Mouse (Mus musculus): ENCODE measurements around the gene Wscd2. TPM values are rescaled to one million over a fixed set of nuclear protein-coding genes. Genes with fewer than 3 reads are reported as not detected.

Wscd2 gene
- polyA plus RNA-seq, 3 experiments from 2014 or later, result 1.7 to 2.5 (median 1.9) TPM

- ATAC-seq, result no peak
Observed at GRCm38 (mm10) chr5:113487879-113488278, 2.3 kb upstream of the Wscd2 start.

- ATAC-seq, result no peak
Observed at GRCm38 (mm10) chr5:113489617-113490016, 516 bp upstream of the Wscd2 start.

- no peak for ATAC-seq
Observed at GRCm38 (mm10) chr5:113490467-113491260, 531 bp downstream of the Wscd2 start.

- ATAC-seq, result no peak
Observed at GRCm38 (mm10) chr5:113491552-113491951, 1.4 kb downstream of the Wscd2 start.

- ATAC-seq, result no peak
Observed at GRCm38 (mm10) chr5:113491988-113492387, 1.9 kb downstream of the Wscd2 start.

- no peak for ATAC-seq
Observed at GRCm38 (mm10) chr5:113492417-113493035, 2.4 kb downstream of the Wscd2 start.

GRCm38 (mm10) chr5:113493997-113494396 is 3.9 kb downstream of the Wscd2 start:
- ATAC-seq, result no peak

GRCm38 (mm10) chr5:113496926-113497325 is 6.8 kb downstream of the Wscd2 start:
- no peak for ATAC-seq

- no peak for ATAC-seq
Observed at GRCm38 (mm10) chr5:113499421-113499820, 9.3 kb downstream of the Wscd2 start.

GRCm38 (mm10) chr5:113503276-113503675 is 13.1 kb downstream of the Wscd2 start:
- no peak for ATAC-seq

GRCm38 (mm10) chr5:113504654-113505053 is 14.5 kb downstream of the Wscd2 start:
- no peak for ATAC-seq

- ATAC-seq, result no peak
Observed at GRCm38 (mm10) chr5:113506065-113506464, 15.9 kb downstream of the Wscd2 start.

GRCm38 (mm10) chr5:113506779-113507178 is 16.6 kb downstream of the Wscd2 start:
- no peak for ATAC-seq

GRCm38 (mm10) chr5:113509167-113509566 is 19.0 kb downstream of the Wscd2 start:
- no peak for ATAC-seq

- no peak for ATAC-seq
Observed at GRCm38 (mm10) chr5:113513640-113514039, 23.5 kb downstream of the Wscd2 start.

GRCm38 (mm10) chr5:113514062-113514461 is 23.9 kb downstream of the Wscd2 start:
- ATAC-seq, result no peak

GRCm38 (mm10) chr5:113516119-113516872 is 26.2 kb downstream of the Wscd2 start:
- ATAC-seq, result no peak

GRCm38 (mm10) chr5:113516873-113517336 is 26.8 kb downstream of the Wscd2 start:
- no peak for ATAC-seq

GRCm38 (mm10) chr5:113517387-113517786 is 27.3 kb downstream of the Wscd2 start:
- no peak for ATAC-seq

- no peak for ATAC-seq
Observed at GRCm38 (mm10) chr5:113521037-113521436, 30.9 kb downstream of the Wscd2 start.

GRCm38 (mm10) chr5:113538826-113539225 is 48.7 kb downstream of the Wscd2 start:
- peak; percentile 57 for ATAC-seq

GRCm38 (mm10) chr5:113539438-113539837 is 49.3 kb downstream of the Wscd2 start:
- peak; percentile 89 for ATAC-seq

- peak; percentile 23 for ATAC-seq
Observed at GRCm38 (mm10) chr5:113539858-113540257, 49.7 kb downstream of the Wscd2 start.

All from inflammation-experienced regulatory T-cells, adult 6 months (primary cell).